12 mouse cellular contexts compared by ENCODE assay signal in the genomic region with DNA sequence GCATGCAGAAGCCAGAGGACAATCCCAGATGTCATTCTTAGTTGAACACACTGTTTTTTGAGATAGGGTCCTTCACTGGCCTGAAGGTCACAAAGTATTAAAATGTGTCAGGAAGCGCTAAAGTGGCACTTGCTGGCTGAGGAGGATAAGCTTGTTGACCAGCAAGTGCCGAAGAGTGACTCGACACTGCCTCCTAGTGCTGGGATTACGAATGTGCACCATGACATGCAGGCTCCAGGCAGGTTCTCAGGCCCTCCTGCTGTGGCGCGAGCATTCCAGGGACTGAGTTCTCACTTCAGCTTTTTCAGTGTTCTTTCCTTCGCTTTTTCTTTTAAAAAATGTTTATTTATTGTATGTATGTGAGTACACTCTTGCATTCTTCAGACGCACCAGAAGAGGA. TPM values are rescaled to one million over a fixed set of nuclear protein-coding genes. Genes with fewer than 3 reads are reported as not detected.
DNase-seq lines count a peak whose midpoint lies in the region; ATAC-seq and TF ChIP-seq lines count a peak whose summit lies in the region.
"Had no signal": no experiment of that assay in that cellular context is flagged by ENCODE, and none has a peak within 500 bp of the region (broad histone marks: within the 10 kb centered on the region; RNA-seq: fewer than 3 reads in every experiment).

No protein-coding gene starts in this region.

- no peaks in the 10 kb centered on the region for H3K27me3 ChIP-seq in hindbrain, embryonic 10.5 days (ENCODE audit: insufficient read depth, poor library complexity, severe bottlenecking)
- H3K27me3 ChIP-seq in hindbrain, embryonic 16.5 days (replicated peaks; ENCODE audit: control insufficient read depth, insufficient read depth, low read length), result no peaks in the 10 kb centered on the region
- H3K27me3 ChIP-seq in thymus, adult 2 months (ENCODE audit: control insufficient read depth, insufficient read depth, low read length), result no peaks in the 10 kb centered on the region
- H3K27me3 ChIP-seq in embryonic facial prominence, embryonic 10.5 days (replicated peaks; ENCODE audit: low read depth, poor library complexity, severe bottlenecking), result no peaks in the 10 kb centered on the region
- no peaks in the 10 kb centered on the region for H3K27me3 ChIP-seq in splenic B cell, adult 2 months (ENCODE audit: control insufficient read depth, insufficient read depth, low read length, poor library complexity, severe bottlenecking)

- no peak for ATAC-seq in hindbrain, embryonic 16.5 days

- H3K9me3 ChIP-seq in hindbrain, embryonic 10.5 days, result no peaks in the 10 kb centered on the region
- no peaks in the 10 kb centered on the region for H3K9me3 ChIP-seq in hindbrain, embryonic 16.5 days (ENCODE audit: control insufficient read depth, low read length)
- H3K9me3 ChIP-seq in embryonic facial prominence, embryonic 10.5 days, result no peaks in the 10 kb centered on the region

- H3K4me3 ChIP-seq in hindbrain, embryonic 10.5 days, result no peak overlapping the region
- no peak overlapping the region for H3K4me3 ChIP-seq in hindbrain, embryonic 16.5 days (ENCODE audit: low read length)
- H3K4me3 ChIP-seq in thymus, adult 2 months (ENCODE audit: control insufficient read depth, insufficient read depth, low read length), result no peak overlapping the region
- no peak overlapping the region for H3K4me3 ChIP-seq in embryonic facial prominence, embryonic 10.5 days

- WGBS in hindbrain, embryonic 10.5 days, result 42% methylated on average over 8 of the region's 8 CpGs
- 57% methylated on average over 8 of the region's 8 CpGs for whole genome bisulfite sequencing in hindbrain, embryonic 16.5 days
- 60% methylated on average over 8 of the region's 8 CpGs for WGBS in thymus, adult 2 months
- WGBS in embryonic facial prominence, embryonic 10.5 days, result 48% methylated on average over 8 of the region's 8 CpGs

- no peaks in the 10 kb centered on the region for H3K36me3 ChIP-seq in hindbrain, embryonic 10.5 days
- H3K36me3 ChIP-seq in hindbrain, embryonic 16.5 days (ENCODE audit: control insufficient read depth, insufficient read depth, low read length), result no peaks in the 10 kb centered on the region
- H3K36me3 ChIP-seq in thymus, adult 2 months (ENCODE audit: control insufficient read depth, insufficient read depth, low read length), result no peaks in the 10 kb centered on the region
- H3K36me3 ChIP-seq in embryonic facial prominence, embryonic 10.5 days (replicated peaks), result no peaks in the 10 kb centered on the region
- no peaks in the 10 kb centered on the region for H3K36me3 ChIP-seq in splenic B cell, adult 2 months (ENCODE audit: control insufficient read depth, insufficient read depth, low read length, poor library complexity, severe bottlenecking)

- no peak overlapping the region for H3K9ac ChIP-seq in hindbrain, embryonic 16.5 days (ENCODE audit: low read depth, low read length)

- no peaks in the 10 kb centered on the region for H3K4me1 ChIP-seq in hindbrain, embryonic 10.5 days (replicated peaks)
- no peaks in the 10 kb centered on the region for H3K4me1 ChIP-seq in hindbrain, embryonic 16.5 days (ENCODE audit: control insufficient read depth, insufficient read depth, low read depth, low read length)
- no peaks in the 10 kb centered on the region for H3K4me1 ChIP-seq in thymus, adult 2 months (replicated peaks; ENCODE audit: control insufficient read depth, insufficient read depth, low read length)
- no peaks in the 10 kb centered on the region for H3K4me1 ChIP-seq in embryonic facial prominence, embryonic 10.5 days

- DNase-seq in hindbrain, embryonic 10.5 days (ENCODE audit: low spot score), result peak; percentile 25
- DNase-seq in thymus, postnatal 25 days, result peak; percentile 2
- DNase-seq in thymus, adult 2 months, result no peak
- DNase-seq in embryonic facial prominence, embryonic 10.5 days (ENCODE audit: low spot score), result peak; percentile 38
- peak; percentile 3 for DNase-seq in splenic B cell, adult 2 months (ENCODE audit: low read depth, low spot score)
- no peak for DNase-seq in layer of hippocampus, adult 18-20 months (ENCODE audit: low spot score in 2 of 2)
- DNase-seq in cerebellum, postnatal 14 days, result no peak
- DNase-seq: cerebellum, adult 11-12 months; layer of hippocampus, postnatal 36 days had no signal

- TF ChIP-seq CTCF in thymus, adult 2 months (IDR thresholded peaks at IDR 0.05; ENCODE audit: borderline replicate concordance, control insufficient read depth, extremely low read depth, insufficient read depth, low read length, poor library complexity), result no peak

- no peak for TF ChIP-seq POLR2A in thymus, adult 2 months (IDR thresholded peaks at IDR 0.05; ENCODE audit: control insufficient read depth, extremely low read depth, insufficient read depth, low read length, poor library complexity)

- no peak overlapping the region for H3K4me2 ChIP-seq in hindbrain, embryonic 16.5 days (ENCODE audit: low read length)
- H3K4me2 ChIP-seq: midbrain, embryonic 11.5 days had no signal

- no peak overlapping the region for H3K27ac ChIP-seq in hindbrain, embryonic 10.5 days
- no peak overlapping the region for H3K27ac ChIP-seq in hindbrain, embryonic 16.5 days (ENCODE audit: low read depth, low read length)
- H3K27ac ChIP-seq in thymus, adult 2 months (ENCODE audit: control insufficient read depth, insufficient read depth, low read length), result no peak overlapping the region
- no peak overlapping the region for H3K27ac ChIP-seq in embryonic facial prominence, embryonic 10.5 days (replicated peaks)

RNA-seq across cellular contexts. Expression of a gene that starts 34.3 kb away (rescaled TPM):
- polyA plus RNA-seq in hindbrain, embryonic 10.5 days (2016; fragmentation: Nextera tagmentation; extraction: Ambion mirVana), result 0.51 and 2.2 TPM in 2 replicates
- polyA plus RNA-seq in hindbrain, embryonic 16.5 days (2015; fragmentation: Nextera tagmentation; extraction: Ambion mirVana), result 1.6 and 2.1 TPM in 2 replicates
- not detected in 2 replicates for polyA plus RNA-seq in thymus, adult 2 months (2012; rRNA removed)
- polyA plus RNA-seq in embryonic facial prominence, embryonic 10.5 days (2016; fragmentation: Nextera tagmentation; extraction: Ambion mirVana), result 0.26 and 0.30 TPM in 2 replicates
- under 1 TPM; 0.41 to 0.89 TPM for total RNA-seq in layer of hippocampus, adult 18-20 months (2021)
- total RNA-seq: hematopoietic stem cell, adult 5-6 weeks had no signal

Comparison
In these comparisons a context has a peak if more than half of its experiments do, and no peak if none do; other contexts are left out.
1. DNase-seq: peak in hindbrain, embryonic 10.5 days (single experiment), thymus, postnatal 25 days (single experiment), embryonic facial prominence, embryonic 10.5 days (single experiment) and splenic B cell, adult 2 months (single experiment); none in thymus, adult 2 months (single experiment), layer of hippocampus, adult 18-20 months (0 of 2) and cerebellum, postnatal 14 days (0 of 2).